Mouse (Mus musculus) CH12.LX (cell line): ENCODE measurements around the gene Slc4a3. TPM values are rescaled to one million over a fixed set of nuclear protein-coding genes. Genes with fewer than 3 reads are reported as not detected.

Experiments used
- DNase-seq: peaks from one replicate; pipeline ENCODE4 v3.0.0-alpha.2; 2013; ENCODE audit errors: extremely low read depth
- H3K27ac ChIP-seq: 2 replicates; pipeline ENCODE4 v1.5.1; 2012; ENCODE audit warnings: low read depth, mild to moderate bottlenecking, control low read depth, moderate library complexity; ENCODE audit not compliant: insufficient read depth
- H3K27me3 ChIP-seq: replicated peaks from 2 replicates; pipeline ENCODE3; 2012; ENCODE audit warnings: inconsistent platforms
- H3K36me3 ChIP-seq, 2 experiments: replicated peaks in 1 of 2; 2 replicates each; pipeline versions ENCODE3 to v1.6.1; 2012; ENCODE audit warnings: inconsistent platforms in 1 of 2, low read length in 1 of 2, mild to moderate bottlenecking in 1 of 2, mixed read lengths in 1 of 2, moderate library complexity in 1 of 2; ENCODE audit not compliant: control insufficient read depth in 1 of 2, insufficient read depth in 1 of 2
- H3K4me1 ChIP-seq, 2 experiments: 2 replicates each; pipeline ENCODE4 v1.6.1; 2012; ENCODE audit warnings: inconsistent platforms in 1 of 2, moderate library complexity in 1 of 2; ENCODE audit not compliant: insufficient read depth in 2 of 2, control insufficient read depth in 1 of 2
- H3K4me2 ChIP-seq: 2 replicates; pipeline ENCODE4 v1.6.1; 2012; ENCODE audit warnings: low read depth, mild to moderate bottlenecking, control low read depth; ENCODE audit not compliant: poor library complexity, insufficient read depth, severe bottlenecking
- H3K4me3 ChIP-seq, 3 experiments: fragments of 150-350 bp in 1 of 3; sonication (generic) in 1 of 3; replicated peaks in 1 of 3; 2 replicates each; pipeline versions ENCODE3 to v1.5.1; 2011 to 2012; ENCODE audit warnings: low read depth in 2 of 3, low read length in 2 of 3, mild to moderate bottlenecking in 2 of 3, moderate library complexity in 2 of 3, control low read depth in 1 of 3, improper control_type of control experiment in 1 of 3, inconsistent platforms in 1 of 3, mixed read lengths in 1 of 3; ENCODE audit not compliant: poor library complexity in 1 of 3
- H3K79me2 ChIP-seq: replicated peaks from 2 replicates; pipeline ENCODE4 v1.6.1; 2012; ENCODE audit warnings: mild to moderate bottlenecking, moderate library complexity; ENCODE audit not compliant: control insufficient read depth, poor library complexity, insufficient read depth, severe bottlenecking; ENCODE audit errors: extremely low read depth
- H3K9ac ChIP-seq: 2 replicates; pipeline ENCODE4 v1.6.1; 2012; ENCODE audit warnings: low read depth, mild to moderate bottlenecking, control low read depth, moderate library complexity; ENCODE audit not compliant: insufficient read depth
- H3K9me3 ChIP-seq: replicated peaks from 2 replicates; pipeline ENCODE3; 2012; ENCODE audit warnings: low read length, inconsistent platforms, mixed read lengths
- CHD2 ChIP-seq: IDR thresholded peaks from 2 replicates; pipeline ENCODE4 v1.6.1; 2011; ENCODE audit warnings: low read length, improper control_type of control experiment
- ELF1 ChIP-seq: IDR thresholded peaks from 2 replicates; pipeline ENCODE4 v1.6.1; 2014; ENCODE audit warnings: low read depth, mild to moderate bottlenecking, inconsistent platforms, low read length, improper control_type of control experiment
- ETS1 ChIP-seq: conservative IDR thresholded peaks from 2 replicates; pipeline ENCODE4 v1.6.1; 2012; ENCODE audit warnings: low read depth, mild to moderate bottlenecking, inconsistent platforms, low read length, improper control_type of control experiment, moderate library complexity
- GABPA ChIP-seq: IDR thresholded peaks from 2 replicates; pipeline ENCODE4 v1.6.1; 2012; ENCODE audit warnings: low read depth, low read length, improper control_type of control experiment, inconsistent platforms; ENCODE audit not compliant: insufficient replicate concordance
- IRF4 ChIP-seq: IDR thresholded peaks from 2 replicates; pipeline ENCODE4 v1.6.1; 2014; ENCODE audit warnings: low read depth, mild to moderate bottlenecking, inconsistent platforms, low read length, improper control_type of control experiment
- JUN ChIP-seq: IDR thresholded peaks from 2 replicates; pipeline ENCODE4 v1.6.1; 2011; ENCODE audit warnings: low read depth, mild to moderate bottlenecking, low read length, improper control_type of control experiment, moderate library complexity; ENCODE audit not compliant: insufficient read depth
- JUND ChIP-seq: conservative IDR thresholded peaks from 2 replicates; pipeline ENCODE4 v1.6.1; 2011; ENCODE audit warnings: low read depth, low read length, improper control_type of control experiment
- KAT2A ChIP-seq: IDR thresholded peaks from 2 replicates; pipeline ENCODE4 v1.6.1; 2012; ENCODE audit warnings: low read length, improper control_type of control experiment, inconsistent platforms; ENCODE audit not compliant: insufficient replicate concordance
- MAFK ChIP-seq: IDR thresholded peaks from 2 replicates; pipeline ENCODE4 v1.6.1; 2011; ENCODE audit warnings: low read length, improper control_type of control experiment; ENCODE audit not compliant: insufficient replicate concordance
- MAX ChIP-seq: IDR thresholded peaks from 2 replicates; pipeline ENCODE4 v1.6.1; 2011; ENCODE audit warnings: low read length, improper control_type of control experiment
- MAZ ChIP-seq: IDR thresholded peaks from 2 replicates; pipeline ENCODE4 v1.6.1; 2012; ENCODE audit warnings: low read depth, mild to moderate bottlenecking, inconsistent platforms, low read length, improper control_type of control experiment, moderate library complexity
- MEF2A ChIP-seq: IDR thresholded peaks from 2 replicates; pipeline ENCODE4 v1.6.1; 2014; ENCODE audit warnings: low read depth, mild to moderate bottlenecking, inconsistent platforms, low read length, improper control_type of control experiment, borderline replicate concordance
- RAD21 ChIP-seq: IDR thresholded peaks from 2 replicates; pipeline ENCODE4 v1.6.1; 2011; ENCODE audit warnings: low read depth, mild to moderate bottlenecking, low read length, improper control_type of control experiment, moderate library complexity
- RCOR1 ChIP-seq: conservative IDR thresholded peaks from 2 replicates; pipeline ENCODE4 v1.6.1; 2012; ENCODE audit warnings: low read depth, mild to moderate bottlenecking, inconsistent platforms, low read length, improper control_type of control experiment
- SIN3A ChIP-seq: IDR thresholded peaks from 2 replicates; pipeline ENCODE4 v1.6.1; 2012; ENCODE audit warnings: low read length, improper control_type of control experiment, inconsistent platforms
- SMC3 ChIP-seq: IDR thresholded peaks from 2 replicates; pipeline ENCODE4 v1.6.1; 2011; ENCODE audit warnings: low read depth, low read length, improper control_type of control experiment
- TBP ChIP-seq: conservative IDR thresholded peaks from 2 replicates; pipeline ENCODE4 v1.6.1; 2011; ENCODE audit warnings: low read depth, low read length, improper control_type of control experiment
- USF1 ChIP-seq: IDR thresholded peaks from 2 replicates; pipeline ENCODE4 v1.6.1; 2014; ENCODE audit warnings: low read depth, mild to moderate bottlenecking, inconsistent platforms, low read length, improper control_type of control experiment
- ZMIZ1 ChIP-seq: IDR thresholded peaks from 2 replicates; pipeline ENCODE4 v1.6.1; 2012; ENCODE audit warnings: low read depth, mild to moderate bottlenecking, inconsistent platforms, low read length, improper control_type of control experiment
- dilution Hi-C: fragments of 300-500 bp; cut with MboI; formaldehyde crosslinking; loops from 2 replicates; pipeline ENCODE4 v1.14.3; 2020; ENCODE audit warnings: low sequenced_read_pairs; ENCODE audit not compliant: extremely low pct_unique_long_range_greater_than_20kb, extremely low pct_ligation_motif_present
- in situ Hi-C: fragments of 300-500 bp; cut with MboI; formaldehyde crosslinking; loops from 3 replicates; pipeline ENCODE4 v1.14.3; 2019; ENCODE audit warnings: low sequenced_read_pairs, low pct_ligation_motif_present, low pct_unique_long_range_greater_than_20kb, mixed read lengths
- polyA plus RNA-seq: library from polyadenylated mRNA; unstranded; fragments of >175 nt; gene quantifications from 2 replicates; pipeline ENCODE4 v1.2.1, GENCODE M21; 2012; ENCODE audit warnings: low read depth; ENCODE audit not compliant: insufficient read length
- total RNA-seq, 2 experiments: library from RNA; depleted of rRNA; stranded (reverse); fragments of 300-350 nt in 1 of 2; fragments of >200 nt in 1 of 2; gene quantifications; 2 replicates each; pipeline ENCODE4 v1.2.3; 2012 to 2014

Slc4a3 gene
- total and polyA plus RNA-seq, 3 experiments, result 0.03 to 0.21 TPM; not detected in 1

GRCm38 (mm10) chr1:75549289-75550279 lies 3.5 kb downstream of the Slc4a3 start:
- Histone ChIP-seq H3K79me2 (no peaks in the 10 kb centered on the region), H3K27me3 (peaks cover 80% of the 10 kb centered on the region)
- no peak for DNase-seq
- TF ChIP-seq JUND (no peak), RAD21 (no peak), SMC3 (no peak), CHD2 (no peak), IRF4 (no peak), USF1 (no peak), MAFK (no peak), MAX (no peak), MAZ (no peak), GABPA (no peak), MEF2A (no peak), RCOR1 (no peak), KAT2A (no peak), ZMIZ1 (no peak), ELF1 (no peak), ETS1 (no peak), JUN (no peak)
- TF ChIP-seq, all 38 proteins: peak for 0
- no peak overlapping the region for H3K9ac ChIP-seq
- no peak overlapping the region for H3K4me2 ChIP-seq
- H3K27ac ChIP-seq, result no peak overlapping the region
- no peak overlapping the region for H3K4me3 ChIP-seq
- no peaks in the 10 kb centered on the region for H3K9me3 ChIP-seq
- no peaks in the 10 kb centered on the region for H3K36me3 ChIP-seq
- peaks cover 0 to 13% of the 10 kb centered on the region in 2 experiments; a peak in 2 of 4 replicates for H3K4me1 ChIP-seq
- in situ Hi-C loops, result loop anchor here (25.0 kb wide), 1 partner anchor 212 kb away; no protein-coding TSS in a partner anchor
- dilution Hi-C loops, result no loop called here

GRCm38 (mm10) chr1:75550586-75550985 lies 4.5 kb downstream of the Slc4a3 start:
- in situ Hi-C loops, result loop anchor here (25.0 kb wide), 1 partner anchor 213 kb away; no protein-coding TSS in a partner anchor
- no peak for DNase-seq
- Histone ChIP-seq H3K27ac (no peak overlapping the region), H3K79me2 (no peaks in the 10 kb centered on the region), H3K4me2 (no peak overlapping the region), H3K9ac (no peak overlapping the region), H3K4me3 (no peak overlapping the region), H3K27me3 (peaks cover 81% of the 10 kb centered on the region), H3K36me3 (no peaks in the 10 kb centered on the region), H3K9me3 (no peaks in the 10 kb centered on the region), H3K4me1 (peaks cover 0 to 13% of the 10 kb centered on the region in 2 experiments; a peak in 2 of 4 replicates)
- TF ChIP-seq TBP (no peak), SIN3A (no peak), RAD21 (no peak)
- dilution Hi-C loops, result no loop called here
